Mouse (Mus musculus) small intestine, adult 2 months (tissue): ENCODE measurements around the gene Pde4a.

Source experiments
- CTCF ChIP-seq: fragments of 200-500 bp; IDR thresholded peaks from 2 replicates; pipeline ENCODE4 v1.5.1; 2012; ENCODE audit warnings: low read depth, mild to moderate bottlenecking, control low read depth, inconsistent platforms, low read length, moderate library complexity, mixed read lengths; ENCODE audit not compliant: insufficient replicate concordance, insufficient read length; ENCODE audit errors: extremely low read depth
- POLR2A ChIP-seq: fragments of 200-500 bp; IDR thresholded peaks from 2 replicates; pipeline ENCODE4 v1.6.1; 2012; ENCODE audit warnings: low read depth, mild to moderate bottlenecking, control low read depth, inconsistent platforms, low read length, moderate library complexity

DNA sequence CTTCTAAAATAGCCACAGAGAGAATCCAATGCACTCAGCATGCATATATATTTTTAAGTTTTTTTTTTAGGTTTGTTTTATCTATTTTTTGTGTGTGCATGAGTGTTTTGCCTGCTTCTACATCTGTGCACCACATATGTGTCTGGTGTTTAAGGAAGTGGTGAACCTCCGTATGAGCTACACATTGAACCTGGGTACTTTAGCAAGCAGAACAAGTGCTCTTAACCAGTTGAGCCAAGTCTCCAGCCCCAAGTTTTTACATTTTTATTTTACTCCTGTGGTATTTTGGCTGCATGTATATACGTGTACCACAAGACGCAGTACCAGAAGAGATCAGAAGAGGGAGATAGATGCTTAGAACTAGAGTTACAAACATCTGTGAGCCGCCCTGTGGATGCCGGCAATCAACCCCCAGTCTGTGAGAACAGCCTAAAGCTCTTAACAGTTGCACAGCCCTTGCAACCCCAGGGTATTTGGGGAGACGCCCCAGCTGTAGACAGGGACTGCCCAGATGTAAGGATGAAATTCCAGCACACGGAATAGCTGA lies 55.9 kb downstream of the Pde4a start:
- TF ChIP-seq CTCF (peak; percentile 61; the same call in 1 of the 2 replicates), POLR2A (no peak)
